Mouse (Mus musculus) cerebral cortex, adult 2 months (tissue): Measurements from ENCODE around the gene Ankrd34a.

Experiments used
- WGBS: fragments of 180-500 bp; shearing (Covaris S2); methylation state at CpG from one replicate; pipeline ENCODE4 v1.1.7; 2018; 5-methylcytosine and 5-hydroxymethylcytosine counted together

Gene Ankrd34a

DNA sequence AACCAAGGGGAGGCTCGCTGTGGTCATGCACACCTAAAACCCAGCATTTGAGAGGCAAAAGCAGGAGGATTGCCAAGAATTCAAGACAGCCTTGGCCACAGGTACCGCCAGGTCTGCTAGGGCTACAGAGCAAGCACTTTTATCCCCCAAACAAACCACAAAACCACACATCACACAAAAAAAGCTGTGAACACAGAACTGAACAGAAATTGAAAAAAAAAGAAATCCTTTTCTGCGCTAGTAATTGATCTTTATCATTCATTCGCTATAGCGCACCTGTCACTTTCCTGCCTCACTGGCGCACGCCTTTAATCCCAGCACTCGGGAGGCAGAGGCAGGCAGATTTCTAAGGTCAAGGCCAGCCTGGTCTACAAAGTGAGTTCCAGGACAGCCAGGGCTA lies 33.2 kb upstream of the Ankrd34a start:
- WGBS, result 94% methylated on average over 8 of the region's 8 CpGs

DNA sequence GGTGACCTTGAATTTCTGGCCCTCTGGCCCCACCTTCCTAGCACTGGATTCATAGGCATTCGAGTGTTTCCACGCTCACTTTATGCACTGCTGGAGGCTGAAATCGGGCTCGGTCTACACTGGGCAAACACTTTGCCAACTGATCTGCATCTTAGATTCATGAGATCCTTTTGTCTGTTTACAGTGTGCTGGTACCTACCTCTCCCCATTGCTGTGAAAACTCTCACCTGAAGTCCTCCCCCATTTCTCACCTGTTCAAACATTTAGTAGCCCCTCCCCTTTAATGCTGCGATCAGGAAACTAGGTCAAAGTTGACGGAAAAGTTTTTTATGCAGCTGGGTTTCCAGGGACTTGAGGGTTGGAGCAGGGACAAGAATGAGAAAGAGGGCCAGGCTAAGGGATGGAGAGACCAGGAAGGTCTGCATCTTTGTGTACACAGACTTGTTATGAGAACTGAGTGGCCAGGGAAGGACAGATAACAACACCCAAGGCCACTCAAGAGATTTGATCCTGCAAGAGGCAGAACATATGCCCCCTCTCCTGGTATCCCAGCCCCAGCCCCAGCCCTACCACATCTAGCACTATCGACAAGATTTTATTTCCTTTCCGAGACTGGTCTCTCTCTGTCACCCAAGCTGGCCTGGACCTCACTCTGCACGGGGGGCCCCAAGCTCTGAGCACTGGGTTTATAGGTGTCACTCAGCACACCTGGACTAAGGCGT lies 32.4 kb upstream of the Ankrd34a start:
- WGBS, result 51% methylated on average over 10 of the region's 10 CpGs

DNA sequence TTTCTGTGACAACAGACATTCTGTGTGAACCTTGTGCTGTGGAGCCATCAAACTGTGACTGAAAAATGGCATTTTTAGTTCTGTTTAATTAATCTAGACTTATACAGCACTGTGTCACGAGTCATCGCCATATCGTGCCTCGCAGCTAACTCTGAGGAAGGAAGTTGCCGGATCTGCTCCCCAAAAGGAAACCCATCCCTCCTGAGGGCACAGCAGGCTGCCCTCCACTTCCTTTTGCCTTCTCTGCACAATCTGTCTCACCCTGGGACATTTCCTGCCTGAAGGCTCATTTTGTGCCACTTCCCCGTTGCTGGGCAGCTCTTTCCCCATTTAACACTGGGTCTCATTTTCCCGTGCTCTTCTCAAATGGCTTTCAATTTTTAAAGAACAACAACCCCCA lies 31.8 kb upstream of the Ankrd34a start:
- 68% methylated on average over 7 of the region's 7 CpGs for WGBS

DNA sequence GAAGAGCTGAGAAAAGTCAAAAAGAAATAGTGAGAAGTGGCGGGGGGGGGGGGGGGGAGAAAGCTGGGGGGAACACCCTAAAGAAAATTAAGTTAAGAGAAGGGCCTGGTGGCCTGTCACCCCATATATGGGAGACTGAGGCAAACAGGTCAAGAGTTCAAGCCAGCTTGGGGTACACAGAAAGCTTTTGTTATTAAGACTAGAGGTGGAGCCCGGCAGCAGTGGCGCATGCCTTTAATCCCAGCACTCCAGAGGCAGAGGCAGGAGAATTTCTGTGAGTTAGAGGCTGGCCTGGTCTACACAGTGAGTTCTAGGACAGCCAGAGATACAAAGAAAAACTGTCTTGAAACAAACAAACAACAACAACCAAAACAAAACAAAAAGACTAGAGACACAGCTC lies 31.3 kb upstream of the Ankrd34a start:
- WGBS, result 76% methylated on average over 3 of the region's 3 CpGs

DNA sequence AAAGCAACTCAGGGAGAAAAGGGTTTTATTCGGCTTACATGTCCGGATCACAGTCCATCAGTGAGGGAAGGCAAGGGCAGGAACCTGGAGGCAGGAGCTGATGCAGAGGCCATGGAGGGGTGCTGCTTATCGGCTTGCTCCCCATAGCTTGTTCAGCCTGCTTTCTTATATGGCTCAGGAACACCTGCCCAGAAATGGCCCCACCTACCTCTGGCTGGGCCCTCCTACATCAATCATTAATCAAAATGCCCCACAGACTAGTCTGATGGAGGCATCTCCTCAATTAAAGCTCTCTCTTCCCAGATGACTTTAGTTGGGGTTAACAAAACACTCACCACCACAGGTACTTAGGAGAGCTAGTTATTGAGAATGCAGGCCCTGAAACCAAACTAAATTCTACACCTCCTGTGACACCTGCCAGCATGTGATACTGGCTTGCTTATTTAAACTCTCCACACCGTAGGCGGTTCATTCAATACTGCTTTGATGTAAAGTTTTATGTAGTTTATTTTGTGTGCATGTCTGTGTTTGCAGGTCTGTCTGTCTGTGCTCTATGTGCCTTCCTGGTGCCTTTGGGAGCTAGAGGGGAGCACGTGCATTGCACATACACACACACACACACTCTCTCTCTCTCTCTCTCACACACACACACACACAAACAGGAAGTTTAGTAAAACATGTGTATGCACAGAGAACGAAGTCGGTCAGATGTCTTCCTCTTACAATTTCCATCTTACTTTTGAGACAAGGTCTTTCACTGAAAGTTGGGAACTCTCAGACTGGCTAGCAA lies 29.6 kb upstream of the Ankrd34a start:
- 88% methylated on average over 8 of the region's 8 CpGs for WGBS

DNA sequence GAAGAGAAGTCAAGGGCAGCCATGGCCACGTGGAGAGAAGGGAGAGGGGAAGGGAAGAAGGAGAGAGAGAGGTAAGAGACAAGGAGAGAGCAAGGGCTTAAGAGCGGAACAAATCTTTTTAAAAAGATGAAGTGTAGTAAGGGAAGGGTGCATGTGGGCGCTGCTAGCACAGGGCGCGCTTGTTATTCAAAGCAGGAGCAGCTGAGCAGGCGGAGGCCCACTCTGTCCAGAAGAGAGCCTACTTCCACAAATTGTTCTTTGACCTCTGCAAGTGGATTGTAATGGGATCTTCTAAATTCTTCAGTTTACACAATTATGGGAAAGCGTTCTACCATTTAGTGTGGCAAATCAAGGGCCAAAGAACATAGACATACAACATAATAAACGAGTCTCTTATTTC lies 27.8 kb upstream of the Ankrd34a start:
- 78% methylated on average over 8 of the region's 8 CpGs for WGBS

DNA sequence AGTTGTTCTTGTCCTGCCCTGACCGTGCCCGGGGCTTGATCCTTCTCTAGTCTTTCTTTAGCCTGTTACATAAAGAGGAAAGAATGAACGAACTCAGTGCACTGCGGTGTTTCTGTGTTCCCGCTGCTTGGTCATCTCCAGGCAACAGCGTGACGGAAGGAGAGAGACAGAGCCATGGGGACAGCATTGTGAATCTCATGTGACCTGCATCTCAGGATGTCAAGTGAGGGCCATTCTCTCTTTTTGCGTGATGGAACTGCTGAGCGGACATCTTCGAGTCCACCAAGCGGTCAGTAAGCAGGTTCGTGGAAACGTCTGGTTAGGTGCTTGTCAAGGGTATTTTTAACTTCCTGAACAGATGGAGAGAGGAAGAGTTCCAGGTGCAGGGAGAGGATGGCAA lies 26.9 kb upstream of the Ankrd34a start:
- 78% methylated on average over 13 of the region's 13 CpGs for WGBS

DNA sequence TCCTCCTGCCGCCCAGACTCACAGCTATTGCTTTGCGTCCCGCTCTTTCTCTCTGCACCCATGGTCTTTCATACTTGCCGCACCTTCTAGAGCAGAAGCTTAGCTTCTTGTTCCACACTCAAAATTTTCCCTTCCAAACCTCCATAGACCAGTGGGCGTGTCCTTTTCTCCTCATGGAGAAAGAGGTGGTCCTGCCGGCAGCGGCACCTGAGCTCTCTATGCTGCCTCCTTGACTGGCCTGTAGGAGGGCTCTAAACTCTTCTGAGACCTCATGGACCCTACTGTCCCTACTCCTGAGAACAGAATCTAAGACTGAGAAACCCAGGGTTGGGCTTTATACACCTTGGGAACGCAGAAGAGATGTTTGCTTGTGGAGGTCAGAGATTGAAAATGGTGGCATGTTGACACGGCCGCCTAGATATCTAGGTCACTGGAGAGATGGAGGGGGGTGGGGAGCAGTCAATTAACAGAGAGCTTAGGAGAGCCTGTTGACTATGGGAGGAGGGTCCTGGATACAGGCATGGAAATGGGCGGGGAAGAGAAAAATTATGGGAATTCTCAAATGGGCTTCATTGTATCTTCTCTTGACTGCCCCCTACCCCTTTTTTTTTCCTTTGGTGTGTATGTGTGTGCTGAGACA lies 26.4 kb upstream of the Ankrd34a start:
- 88% methylated on average over 11 of the region's 11 CpGs for WGBS

DNA sequence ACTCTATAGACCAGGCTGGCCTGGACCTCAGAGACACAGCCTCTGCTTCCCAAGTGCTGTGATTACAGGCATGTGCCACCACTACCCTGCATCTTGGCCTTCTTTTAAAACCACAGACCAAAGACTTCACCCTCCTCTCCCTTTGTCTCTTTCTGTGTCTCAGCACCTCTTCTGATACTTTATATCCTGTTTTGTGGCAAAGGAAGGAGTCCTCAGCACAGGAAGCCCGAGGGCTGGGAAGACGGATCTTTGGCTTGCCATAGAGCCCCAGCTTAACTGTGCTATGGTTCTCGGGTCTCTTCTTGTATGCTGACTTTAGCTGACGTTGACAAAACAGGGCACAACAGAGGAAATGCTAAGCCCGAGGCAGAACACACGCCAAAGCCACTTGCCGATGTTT lies 25.8 kb upstream of the Ankrd34a start:
- 67% methylated on average over 7 of the region's 7 CpGs for WGBS

DNA sequence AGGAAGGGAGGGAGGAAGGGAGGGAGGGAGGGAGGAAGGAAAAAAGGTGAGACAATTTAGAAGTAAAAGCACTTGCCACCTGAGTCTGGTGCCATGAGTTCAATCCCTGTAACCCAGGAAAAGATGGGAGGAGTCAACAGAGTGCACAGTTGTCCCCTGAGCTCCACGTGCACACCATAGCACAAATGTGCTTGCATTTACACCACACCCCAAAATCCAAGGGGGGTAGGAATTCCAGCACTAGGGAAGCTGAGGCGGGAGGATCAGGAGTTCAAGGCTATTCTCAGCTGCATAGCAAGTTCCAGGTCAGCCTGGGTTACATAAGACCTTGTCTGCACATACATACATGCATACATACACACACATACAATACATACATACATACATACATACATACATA lies 25.1 kb upstream of the Ankrd34a start:
- WGBS, result 77% methylated on average over 2 of the region's 2 CpGs

DNA sequence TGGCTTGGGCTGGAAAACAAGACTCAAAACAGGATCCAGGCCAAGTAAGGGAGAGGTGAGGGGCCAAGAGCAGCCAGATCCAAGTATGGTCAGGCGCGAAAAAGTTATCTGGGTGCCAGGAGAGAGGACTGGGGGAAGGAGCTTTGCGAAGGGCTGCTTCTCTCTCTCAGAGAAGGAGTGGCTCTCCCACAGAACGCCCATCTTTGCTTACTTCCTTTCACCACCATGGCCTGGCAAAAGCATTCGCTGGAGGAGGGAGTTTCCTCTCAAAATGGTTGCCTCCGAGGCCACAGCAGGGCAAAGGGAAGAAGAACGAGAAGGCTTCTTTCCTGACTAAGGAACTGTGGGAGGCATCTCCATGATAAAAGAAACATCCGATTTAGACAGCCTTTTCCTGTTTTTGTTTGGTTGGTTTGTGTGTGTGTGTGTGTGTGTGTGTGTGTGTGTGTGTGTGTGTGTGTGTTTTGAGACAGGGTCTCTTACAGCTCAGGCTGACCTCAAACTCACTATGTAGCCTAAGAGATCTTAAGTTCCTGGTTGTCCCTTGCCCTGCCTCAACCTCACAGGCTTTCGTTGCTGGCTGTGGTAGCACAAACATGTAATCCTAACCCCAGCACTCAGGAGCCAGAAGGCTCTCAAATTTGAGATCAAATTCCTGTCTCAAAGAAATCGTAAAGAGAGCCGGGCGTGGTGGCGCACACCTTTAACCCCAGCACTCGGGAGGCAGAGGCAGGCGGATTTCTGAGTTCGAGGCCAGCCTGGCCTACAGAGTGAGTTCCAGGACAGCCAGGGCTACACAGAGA lies 24.3 kb upstream of the Ankrd34a start:
- 80% methylated on average over 16 of the region's 16 CpGs for WGBS

DNA sequence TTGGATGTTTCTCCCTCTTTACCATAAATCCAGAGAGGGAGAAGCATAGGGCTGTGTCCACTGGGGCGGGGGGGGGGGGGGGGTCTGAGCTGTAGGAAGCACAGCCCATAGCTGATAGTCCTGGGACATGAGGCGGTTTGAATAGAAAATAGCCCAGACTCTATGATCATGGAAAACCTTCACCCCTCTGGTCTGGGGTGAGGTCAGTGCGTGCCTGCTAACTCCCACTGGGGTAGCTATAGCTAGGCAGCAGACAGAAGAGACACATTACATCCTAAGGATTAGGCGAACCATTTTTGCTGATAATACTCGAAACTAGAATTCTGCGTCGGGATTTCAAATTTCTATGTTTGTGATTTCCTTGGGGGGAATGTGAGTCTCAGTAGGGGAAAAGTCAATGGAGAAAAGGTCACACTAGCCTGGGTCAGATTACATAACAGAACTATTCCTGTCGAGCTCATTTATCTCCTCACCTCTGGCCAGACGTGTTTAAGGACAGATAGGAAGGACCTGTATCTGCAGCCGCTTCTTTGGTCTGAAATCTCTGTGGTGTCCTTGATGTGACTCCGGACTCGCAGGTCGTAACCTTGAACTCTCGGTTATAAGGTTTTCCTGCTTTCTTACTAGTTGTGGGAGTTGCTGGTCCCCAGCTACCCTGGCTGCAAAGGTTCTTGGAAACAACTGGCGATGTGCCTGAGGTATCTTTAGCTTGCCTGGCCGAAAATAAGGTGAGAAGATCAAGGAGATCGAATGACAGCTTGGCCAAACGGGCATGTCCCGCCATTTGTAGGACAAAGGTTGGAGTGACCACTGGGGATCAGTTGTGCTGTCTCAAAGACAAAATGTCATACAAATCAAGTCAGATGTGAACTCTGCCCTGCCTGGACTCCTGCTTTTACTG lies 22.6 kb upstream of the Ankrd34a start:
- WGBS, result 88% methylated on average over 19 of the region's 19 CpGs

DNA sequence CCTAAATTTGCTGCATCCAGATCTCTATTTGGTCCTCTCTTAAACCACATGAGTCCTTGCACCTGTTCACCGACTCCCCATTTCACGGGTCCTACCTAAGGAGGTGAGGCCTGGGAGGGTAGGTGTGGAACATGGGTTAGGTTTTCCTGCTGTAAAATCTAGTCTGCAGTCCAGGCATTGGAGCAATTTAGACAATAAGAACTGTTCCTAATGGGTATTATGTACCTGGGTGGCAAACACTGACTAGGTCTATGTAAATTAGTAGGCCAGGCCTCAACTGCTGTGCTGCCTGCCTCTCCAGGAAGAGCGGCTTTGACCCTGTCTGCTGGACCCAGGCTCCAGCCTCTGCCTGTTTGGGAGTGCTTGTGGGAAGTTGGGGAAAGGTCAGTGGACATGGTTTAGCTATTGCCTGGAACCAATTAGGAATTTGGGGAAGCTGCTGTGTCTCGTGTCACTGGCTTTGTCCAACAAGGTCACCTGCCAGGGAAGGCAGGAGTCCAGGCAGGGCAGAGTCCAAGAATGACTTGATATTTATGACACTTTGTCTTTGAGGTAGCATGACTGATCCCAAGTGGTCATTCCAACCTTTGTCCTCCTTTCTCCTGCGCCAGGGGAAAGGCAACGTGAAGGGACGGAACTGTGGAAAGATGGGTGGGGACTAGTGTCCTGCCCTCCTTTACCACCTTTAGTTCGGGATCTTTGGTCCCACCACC lies 21.0 kb upstream of the Ankrd34a start:
- 87% methylated on average over 8 of the region's 8 CpGs for WGBS

DNA sequence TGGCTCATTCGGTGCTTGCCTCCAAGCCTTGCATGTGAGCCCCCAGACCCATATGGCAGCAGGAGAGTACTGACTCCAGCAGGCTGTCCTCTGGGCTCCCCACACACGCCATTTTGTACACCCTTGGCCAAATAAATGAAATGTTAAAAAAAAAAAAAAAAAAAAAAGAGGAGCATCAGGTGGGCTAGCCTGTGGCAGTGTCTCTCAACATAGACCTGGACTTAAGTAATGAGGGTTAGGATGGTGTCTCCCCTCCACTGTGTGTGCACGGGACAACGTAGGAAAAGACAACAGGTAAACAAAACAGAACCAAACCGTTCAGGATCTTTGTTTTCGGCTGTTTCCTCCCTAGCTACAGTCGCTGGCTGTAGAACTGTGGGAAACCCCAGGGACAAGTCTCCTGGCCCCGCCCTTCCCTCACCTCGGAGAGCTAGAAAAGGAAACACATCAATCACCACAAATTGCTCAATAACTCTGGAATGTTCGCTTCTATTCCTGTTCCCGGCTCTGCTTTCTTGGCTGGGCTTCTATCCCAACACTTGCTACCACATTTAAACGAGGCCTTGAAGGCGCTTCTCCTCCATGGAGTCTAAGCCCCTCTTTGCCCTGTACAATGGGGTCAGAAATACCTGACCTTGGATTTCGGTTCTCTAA lies 20.3 kb upstream of the Ankrd34a start:
- 40% methylated on average over 14 of the region's 14 CpGs for WGBS

DNA sequence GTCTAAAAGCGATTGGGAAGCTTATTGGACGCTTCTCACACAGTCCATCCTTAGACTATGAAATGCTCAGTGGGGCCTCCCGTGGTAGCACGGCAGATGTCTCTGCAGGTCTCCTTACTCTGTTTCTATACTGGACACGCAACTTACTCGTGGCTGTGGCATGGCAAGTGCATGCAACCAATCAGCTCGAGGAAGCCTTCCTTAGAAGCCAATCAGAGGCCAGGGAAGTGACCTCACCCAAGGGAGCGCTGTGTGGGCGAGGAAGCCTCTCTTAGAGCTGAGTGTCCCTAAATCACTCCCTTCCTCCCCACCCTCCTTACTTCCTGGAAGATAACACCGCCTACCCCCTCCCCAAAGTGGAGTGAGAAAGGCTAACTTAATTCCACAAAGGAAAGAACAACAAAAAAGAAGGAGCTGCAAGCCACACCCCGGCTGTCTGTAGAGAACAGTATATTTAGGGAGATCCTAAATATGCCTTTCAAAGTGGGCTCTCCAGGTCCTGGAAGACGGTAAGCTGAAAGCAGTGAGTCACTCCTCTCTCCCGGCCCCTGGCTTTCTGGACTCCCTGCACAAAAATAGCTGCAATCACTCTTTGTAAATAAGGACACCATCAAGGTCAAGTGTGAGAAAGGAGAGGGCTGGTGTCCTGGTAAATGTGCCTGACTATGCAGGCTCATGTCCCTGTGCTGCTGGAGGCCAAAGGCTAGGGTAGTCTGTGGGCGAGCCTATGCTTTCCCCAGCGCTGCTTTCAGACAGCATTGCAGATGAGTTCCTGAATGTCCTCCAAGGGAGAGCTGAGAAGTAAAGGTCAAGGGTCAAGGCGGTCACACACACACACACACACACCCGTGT lies 19.5 kb upstream of the Ankrd34a start, which contains the start of gene Gm16253:
Gm16253 (plus strand) TSS at position 295 of the 852 bp plus-strand sequence.
- 23% methylated on average over 17 of the region's 17 CpGs for WGBS

DNA sequence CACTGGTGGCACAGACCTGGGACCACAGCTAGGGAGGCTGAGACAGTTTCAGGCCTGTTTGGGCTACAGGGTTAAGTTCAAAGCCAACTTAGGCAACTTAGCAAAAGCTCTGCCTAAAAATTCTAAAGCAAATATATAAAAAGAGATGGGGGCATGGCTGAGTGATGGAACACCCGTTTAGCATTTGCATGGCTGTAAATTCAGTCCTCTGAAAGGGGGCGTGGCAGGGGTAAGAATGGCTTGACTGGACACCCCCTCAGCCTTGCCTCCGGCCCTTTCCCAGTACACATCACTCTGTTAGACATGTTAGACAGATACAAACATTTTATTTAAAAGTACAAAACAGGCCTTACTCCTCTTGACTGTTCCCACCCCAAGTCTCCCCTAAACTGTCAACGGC lies 18.9 kb upstream of the Ankrd34a start:
- WGBS, result 63% methylated on average over 4 of the region's 4 CpGs

DNA sequence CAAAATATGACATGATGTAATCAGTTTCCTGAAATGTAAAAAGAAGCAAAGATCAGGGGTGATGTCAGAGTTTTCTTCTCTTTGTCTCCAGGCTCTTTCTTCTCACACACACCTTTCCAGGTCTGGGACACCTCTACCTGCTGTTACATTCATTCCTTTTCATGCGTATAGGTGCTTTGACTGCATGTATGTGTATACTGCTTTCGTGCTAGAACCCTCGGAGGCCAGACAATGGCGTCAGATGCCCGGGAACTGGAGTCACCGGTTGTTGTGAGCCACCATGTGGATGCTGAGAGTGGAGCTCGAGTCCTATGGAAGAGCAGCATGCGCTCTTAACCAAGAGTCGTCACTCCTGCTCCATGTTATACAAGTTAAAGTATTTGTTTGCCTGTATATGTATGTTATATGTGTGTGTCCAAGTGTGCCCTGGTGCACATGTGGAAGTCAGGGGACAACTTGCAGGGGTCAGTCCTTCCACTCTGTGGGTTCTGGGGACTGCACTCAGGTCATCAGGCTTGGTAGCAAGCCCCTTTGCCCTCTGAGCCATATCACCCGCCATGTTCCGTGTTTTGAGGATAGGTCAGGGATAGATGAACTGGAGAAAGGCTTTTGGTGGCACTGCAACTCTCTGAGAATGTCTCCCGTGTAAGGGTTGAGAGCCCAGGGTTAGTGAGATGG lies 17.7 kb upstream of the Ankrd34a start:
- 65% methylated on average over 12 of the region's 12 CpGs for WGBS

DNA sequence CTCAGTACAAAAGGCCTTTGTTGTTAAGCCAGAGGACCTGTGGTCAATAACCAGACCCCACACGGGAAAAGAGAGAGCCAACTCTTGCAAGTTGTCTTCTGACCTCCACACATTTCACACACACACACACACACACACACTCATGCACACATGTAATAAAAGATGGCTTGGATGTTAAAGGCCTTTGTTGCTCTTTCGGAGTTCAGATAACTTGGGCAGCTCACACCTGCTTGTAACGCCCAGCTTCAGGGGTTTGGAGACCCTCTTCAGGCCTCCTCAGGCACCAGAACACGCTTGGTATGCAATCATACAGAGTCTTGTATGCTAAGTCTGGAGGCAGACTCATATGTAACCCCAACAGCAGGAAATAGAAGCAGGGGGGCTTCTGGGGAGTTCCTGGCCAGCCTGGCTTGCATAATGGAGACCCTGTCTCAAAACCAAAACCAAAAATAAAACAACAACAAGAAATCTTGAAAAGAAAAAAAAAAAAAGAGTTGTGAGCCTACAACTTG lies 17.1 kb upstream of the Ankrd34a start:
- WGBS, result 80% methylated on average over 4 of the region's 4 CpGs
